In genomic region chr7:31079670-31080069, GRCm38 (mm10) we compare ENCODE assay signal across 22 mouse cellular contexts. TPM values are rescaled to one million over a fixed set of nuclear protein-coding genes. Genes with fewer than 3 reads are reported as not detected.
"Had no signal": no experiment of that assay in that cellular context is flagged by ENCODE, and none has a peak within 500 bp of the region (broad histone marks: within the 10 kb centered on the region; RNA-seq: fewer than 3 reads in every experiment).

No protein-coding gene starts in this region.

- H3K4me3 ChIP-seq: lung, embryonic 15.5 days; megakaryocyte, embryonic 14.5 days; midbrain, embryonic 13.5 days; midbrain, embryonic 15.5 days; neural tube, embryonic 12.5 days; stomach, embryonic 15.5 days had no signal

- H3K27me3 ChIP-seq: lung, embryonic 15.5 days; midbrain, embryonic 13.5 days; midbrain, embryonic 15.5 days; neural tube, embryonic 12.5 days; stomach, embryonic 15.5 days had no signal

- H3K4me1 ChIP-seq: midbrain, embryonic 15.5 days had no signal

- ATAC-seq: lung, postnatal 0 days; midbrain, embryonic 13.5 days; midbrain, embryonic 15.5 days had no signal

- H3K36me3 ChIP-seq: lung, embryonic 15.5 days; midbrain, embryonic 13.5 days; midbrain, embryonic 15.5 days; neural tube, embryonic 12.5 days; stomach, embryonic 15.5 days had no signal

- H3K4me2 ChIP-seq: lung, embryonic 15.5 days; midbrain, embryonic 11.5 days; midbrain, embryonic 13.5 days; midbrain, embryonic 15.5 days; neural tube, embryonic 12.5 days; stomach, embryonic 15.5 days had no signal

- H3K27ac ChIP-seq: lung, embryonic 15.5 days; macrophage; midbrain, embryonic 13.5 days; midbrain, embryonic 15.5 days; neural tube, embryonic 12.5 days; stomach, embryonic 15.5 days; stomach, postnatal 0 days had no signal

- H3K9ac ChIP-seq: lung, embryonic 15.5 days; midbrain, embryonic 13.5 days; midbrain, embryonic 15.5 days; neural tube, embryonic 12.5 days; stomach, embryonic 15.5 days had no signal

- DNase-seq: lung, adult 2 months; lung, postnatal 14 days; lung, postnatal 36 days; right cerebral cortex, postnatal 14 days; thymus, adult 2 months; thymus, postnatal 25 days; thymus, postnatal 4 days had no signal

- H3K9me3 ChIP-seq: lung, embryonic 15.5 days; midbrain, embryonic 13.5 days; midbrain, embryonic 15.5 days; neural tube, embryonic 12.5 days; stomach, embryonic 15.5 days had no signal

RNA-seq across cellular contexts. Expression of gene Fxyd3, which starts 3.2 kb away (rescaled TPM):
- total RNA-seq: megakaryocyte progenitor cell, adult 5-6 weeks; monocyte, adult 5-6 weeks; neutrophil, adult 5-6 weeks had no signal
- polyA plus RNA-seq: macrophage; midbrain, embryonic 15.5 days; midbrain, postnatal 0 days; neural tube, embryonic 14.5 days had no signal

RNA-seq across cellular contexts. Expression of gene Lgi4, which starts 20.5 kb away (rescaled TPM):
- polyA plus RNA-seq: neural tube, embryonic 14.5 days had no signal

RNA-seq across cellular contexts. Expression of gene Fxyd1, which starts 22.7 kb away (rescaled TPM):
- total RNA-seq: megakaryocyte progenitor cell, adult 5-6 weeks; monocyte, adult 5-6 weeks; neutrophil, adult 5-6 weeks had no signal
- polyA plus RNA-seq: macrophage had no signal

RNA-seq across cellular contexts. Expression of gene Fxyd7, which starts 28.4 kb away (rescaled TPM):
- total RNA-seq: megakaryocyte progenitor cell, adult 5-6 weeks; monocyte, adult 5-6 weeks had no signal
- polyA plus RNA-seq: macrophage had no signal
